Mouse (Mus musculus) frontal cortex, postnatal 25 days (tissue): Measurements from ENCODE around the gene Asap2.
"Not testable (repeated sequence)": the region's sequence is repeated elsewhere in the genome, so short reads cannot be mapped to it uniquely, and the experiment has no call there.

Experiments used
- DNase-seq, 2 experiments: peaks; one replicate each; pipeline ENCODE4 v3.0.0; 2022; ENCODE audit warnings: low spot score in 2 of 2

The Asap2 gene

GRCm38 (mm10) chr12:20990132-20990531 is at the start of gene Asap2:
Gene Asap2, plus strand, starts transcription at chr12:20990459.
- DNase-seq = peak; percentile 19 to 34

GRCm38 (mm10) chr12:20947051-20947997 is 42.9 kb upstream of the Asap2 start:
- not testable (repeated sequence) for DNase-seq

DNA sequence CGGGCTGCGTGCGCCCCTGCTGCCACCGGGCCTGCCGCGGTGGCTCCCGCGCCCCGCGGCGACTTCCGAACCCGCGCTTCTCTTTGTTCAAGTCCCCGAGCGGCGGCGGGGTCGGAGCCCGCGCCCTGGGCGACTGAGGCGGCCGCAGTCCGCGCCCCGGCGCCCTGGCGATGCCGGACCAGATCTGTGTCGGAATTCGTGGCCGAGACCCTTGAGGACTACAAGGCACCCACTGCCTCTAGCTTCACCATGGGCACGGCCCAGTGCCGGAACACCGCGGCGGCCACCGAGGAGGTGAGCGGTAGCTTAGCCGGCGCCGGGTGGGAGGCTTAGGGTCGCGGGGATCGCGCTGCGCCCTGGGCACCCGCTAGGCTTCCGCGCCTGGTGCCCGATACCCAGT is 320 bp downstream of the Asap2 start:
- DNase-seq = not testable (repeated sequence)

DNA sequence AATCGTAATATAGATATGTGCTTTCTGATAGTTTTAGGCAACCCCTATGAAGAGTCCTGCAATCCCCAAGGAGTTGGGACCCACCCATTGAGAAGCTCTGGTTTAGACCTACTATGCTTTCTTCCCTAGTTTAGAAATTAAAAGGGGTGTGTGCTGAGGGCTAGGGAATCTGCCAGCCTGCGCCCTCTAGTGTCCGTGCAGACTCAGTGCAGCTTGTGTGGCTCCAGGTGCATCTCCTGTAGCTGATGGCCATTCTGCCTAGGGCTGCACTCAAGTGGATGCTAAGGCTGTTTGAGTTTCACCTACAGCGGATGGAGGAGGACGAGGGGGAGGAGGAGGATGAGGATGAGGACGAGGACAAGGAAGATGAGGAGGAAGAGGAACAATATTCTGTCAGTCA is 40.6 kb downstream of the Asap2 start:
- not testable (repeated sequence) for DNase-seq

GRCm38 (mm10) chr12:21046716-21047115 is 56.5 kb downstream of the Asap2 start:
- DNase-seq = not testable (repeated sequence)

GRCm38 (mm10) chr12:21075731-21076130 is 85.5 kb downstream of the Asap2 start:
- peak; percentile 79 for DNase-seq

DNA sequence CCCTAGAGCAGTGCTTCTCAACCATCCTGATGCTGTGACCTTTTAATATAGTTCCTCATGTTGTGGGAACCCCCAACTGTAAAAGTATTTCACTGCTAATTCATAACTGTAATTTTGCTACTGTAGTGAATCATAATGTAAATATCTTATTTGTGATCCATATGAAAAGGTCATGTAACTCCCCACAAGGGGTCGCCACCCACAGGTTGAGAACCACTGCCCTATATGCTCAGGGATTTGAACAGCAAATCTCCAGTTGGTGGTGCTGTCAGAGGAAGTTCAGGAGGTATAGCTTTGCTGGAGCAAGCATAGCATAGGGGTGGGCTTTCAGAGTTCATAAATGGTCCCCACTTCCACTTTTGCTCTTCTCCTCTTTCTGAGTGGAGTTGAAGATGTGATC is 99.9 kb downstream of the Asap2 start:
- not testable (repeated sequence) for DNase-seq

GRCm38 (mm10) chr12:21092446-21092845 is 102.2 kb downstream of the Asap2 start:
- DNase-seq = not testable (repeated sequence)

GRCm38 (mm10) chr12:21097806-21098325 is 107.6 kb downstream of the Asap2 start:
- DNase-seq = not testable (repeated sequence)

- DNase-seq = not testable (repeated sequence)
These were observed 120.8 kb downstream of the Asap2 start for GRCm38 (mm10) chr12:21111116-21111475.

GRCm38 (mm10) chr12:21111476-21112452 is 121.5 kb downstream of the Asap2 start:
- DNase-seq = peak; percentile 40 to 60

- peak; percentile 53 to 61 for DNase-seq
These were observed 122.2 kb downstream of the Asap2 start for GRCm38 (mm10) chr12:21112453-21112857.

GRCm38 (mm10) chr12:21119446-21119845 is 129.2 kb downstream of the Asap2 start:
- DNase-seq = no peak

DNA sequence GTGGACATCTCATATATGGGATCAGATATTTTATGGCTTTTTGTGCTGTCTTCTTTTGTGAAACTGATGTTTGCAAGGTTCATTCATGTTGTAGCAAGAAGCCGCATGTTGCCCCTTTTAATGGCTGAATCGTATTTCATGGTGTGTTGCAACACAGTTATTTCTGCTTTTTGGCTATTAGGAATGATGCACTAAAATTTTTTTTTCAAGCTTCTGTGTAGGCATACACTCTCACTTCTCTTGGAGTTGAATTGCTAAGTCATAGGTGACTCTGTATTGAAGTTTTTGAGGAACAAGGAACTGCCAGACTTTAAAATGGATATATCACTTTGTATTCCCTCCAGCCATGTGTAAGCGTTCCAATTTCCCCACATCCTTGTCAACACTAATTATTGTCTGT is 132.6 kb downstream of the Asap2 start:
- no peak for DNase-seq

DNA sequence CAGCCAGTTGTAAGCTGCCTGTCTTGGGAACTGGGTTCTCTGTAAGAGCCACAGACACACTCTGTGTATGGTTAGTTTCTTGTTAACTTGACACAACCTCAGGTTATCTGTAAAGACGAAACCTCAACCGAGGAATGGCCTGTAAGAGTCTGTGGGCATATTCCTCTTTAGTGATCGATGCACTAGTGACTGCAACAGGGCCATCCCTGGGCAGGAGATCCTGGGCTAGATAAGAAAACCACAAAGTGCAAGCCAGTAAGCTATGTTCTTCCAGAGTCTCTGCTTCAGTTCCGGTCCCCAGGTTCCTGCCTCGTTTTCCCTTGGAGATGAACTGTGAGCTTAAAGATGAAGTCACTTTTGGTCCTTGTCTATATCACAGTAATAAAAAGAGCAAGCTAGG is 133.4 kb downstream of the Asap2 start:
- DNase-seq = no peak

- no peak for DNase-seq
These were observed 135.6 kb downstream of the Asap2 start for GRCm38 (mm10) chr12:21125675-21126470.

- DNase-seq = no peak
These were observed 136.3 kb downstream of the Asap2 start for GRCm38 (mm10) chr12:21126516-21126915.

GRCm38 (mm10) chr12:21128930-21129869 is 138.9 kb downstream of the Asap2 start:
- no peak for DNase-seq

GRCm38 (mm10) chr12:21130274-21130823 is 140.1 kb downstream of the Asap2 start:
- no peak for DNase-seq

GRCm38 (mm10) chr12:21132537-21132936 is 142.3 kb downstream of the Asap2 start:
- no peak for DNase-seq
